Mouse (Mus musculus): ENCODE measurements around the gene Pnmal1. TPM values are rescaled to one million over a fixed set of nuclear protein-coding genes. Genes with fewer than 3 reads are reported as not detected.

Pnmal1 gene
- total and polyA plus RNA-seq, 3 experiments = 0.01 to 0.05 TPM; not detected in 1

DNA sequence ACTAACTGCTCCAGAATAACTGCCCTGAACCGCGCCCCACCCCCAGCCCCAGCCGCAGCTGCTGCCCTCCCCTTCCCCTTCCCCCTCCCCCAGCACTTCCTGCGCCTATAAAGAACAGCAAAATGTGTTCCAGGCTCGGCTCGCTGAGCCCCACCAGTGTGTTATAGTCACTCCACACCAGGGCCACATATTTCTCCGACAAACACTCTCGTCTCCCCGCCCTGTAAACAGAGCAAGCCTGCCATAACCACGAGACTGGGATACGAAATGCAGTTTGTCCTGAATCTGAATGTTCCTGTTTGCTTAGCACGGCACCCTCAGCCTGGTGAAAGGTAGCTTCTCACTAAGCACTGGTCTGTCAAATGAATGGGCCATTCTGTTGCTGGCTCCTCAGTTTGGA, 20.9 kb downstream of the Pnmal1 start:
- no peaks in the 10 kb centered on the region for H3K9me3 ChIP-seq (replicated peaks)
- H3K27me3 ChIP-seq (ENCODE audit: insufficient read depth, low read length) = peaks cover 8% of the 10 kb centered on the region
- peak overlapping the region; percentile 65; the same call in 1 of the 2 replicates for H3K4me3 ChIP-seq (ENCODE audit: low read depth, low read length)
- ATAC-seq (ENCODE audit: extremely low read depth, insufficient number of reproducible peaks, low FRiP score, poor library complexity, severe bottlenecking) (peak; percentile 72), DNase-seq (ENCODE audit: low spot score) (peak; percentile 53)
- no peaks in the 10 kb centered on the region for H3K36me3 ChIP-seq (replicated peaks)
- H3K4me1 ChIP-seq (ENCODE audit: insufficient read depth, low read depth, low read length) = peaks cover 38% of the 10 kb centered on the region
- TF ChIP-seq GATA2 (IDR thresholded peaks at IDR 0.05; ENCODE audit: borderline replicate concordance, low read depth, low read length) (no peak), TAL1 (conservative IDR thresholded peaks at IDR 0.05; ENCODE audit: low read depth, low read length) (no peak), GATA1 (IDR thresholded peaks at IDR 0.05; ENCODE audit: borderline replicate concordance, low read length) (no peak), CTCF (IDR thresholded peaks at IDR 0.05; ENCODE audit: low read depth, low read length) (no peak), POLR2AphosphoS5 (IDR thresholded peaks at IDR 0.05; ENCODE audit: insufficient replicate concordance, low read depth, low read length) (no peak)

DNA sequence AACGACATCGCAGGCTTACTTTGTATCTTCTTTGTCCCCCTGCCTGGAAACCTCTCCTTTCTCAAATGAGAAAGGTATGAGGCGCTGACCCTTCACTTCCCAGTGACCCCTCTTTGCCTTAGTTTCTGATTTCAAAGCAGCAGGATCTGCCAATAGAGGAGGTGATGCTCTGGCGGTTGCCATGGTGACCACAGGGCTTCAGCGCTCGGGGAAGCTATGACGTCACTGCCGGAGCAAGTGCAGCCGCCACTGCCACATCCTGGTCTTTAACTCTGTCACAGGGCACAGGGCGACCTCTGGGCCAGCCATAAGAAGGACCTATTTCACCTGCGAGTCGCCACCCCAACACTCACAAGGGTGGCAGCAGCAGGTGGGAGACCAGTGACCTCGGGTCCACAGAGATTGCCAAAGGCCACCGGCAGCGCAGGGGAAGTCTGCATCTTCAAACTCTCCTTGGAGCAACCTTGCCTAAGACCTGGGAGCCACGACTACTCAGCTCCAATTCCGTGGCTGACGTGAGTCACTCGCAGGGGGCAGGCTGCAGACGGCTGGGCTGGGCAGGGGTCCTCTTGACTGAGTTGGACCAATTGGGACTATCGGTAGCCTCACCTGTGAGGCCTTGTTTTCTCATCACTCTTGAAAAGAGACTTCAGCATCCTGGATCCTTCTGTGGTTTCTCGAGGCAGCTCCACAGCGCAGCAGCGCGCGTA, 23.5 kb downstream of the Pnmal1 start, which contains the start of gene Gm42372:
Gene Gm42372 (plus strand): TSS at position 228 of the 710 bp plus-strand sequence.
- Histone ChIP-seq H3K36me3 (replicated peaks) (no peaks in the 10 kb centered on the region), H3K4me1 (ENCODE audit: insufficient read depth, low read depth, low read length) (peaks cover 38% of the 10 kb centered on the region), H3K27me3 (ENCODE audit: insufficient read depth, low read length) (peaks cover 6% of the 10 kb centered on the region; the same call in 1 of the 2 replicates), H3K9me3 (replicated peaks) (no peaks in the 10 kb centered on the region), H3K4me3 (ENCODE audit: low read depth, low read length) (no peak within 1 kb of the TSS)
- ATAC-seq (ENCODE audit: extremely low read depth, insufficient number of reproducible peaks, low FRiP score, poor library complexity, severe bottlenecking) (no peak), DNase-seq (ENCODE audit: low spot score) (no peak)
- TF ChIP-seq GATA1 (IDR thresholded peaks at IDR 0.05; ENCODE audit: borderline replicate concordance, low read length) (no peak), POLR2AphosphoS5 (IDR thresholded peaks at IDR 0.05; ENCODE audit: insufficient replicate concordance, low read depth, low read length) (no peak), TAL1 (conservative IDR thresholded peaks at IDR 0.05; ENCODE audit: low read depth, low read length) (no peak), GATA2 (IDR thresholded peaks at IDR 0.05; ENCODE audit: borderline replicate concordance, low read depth, low read length) (no peak)

DNA sequence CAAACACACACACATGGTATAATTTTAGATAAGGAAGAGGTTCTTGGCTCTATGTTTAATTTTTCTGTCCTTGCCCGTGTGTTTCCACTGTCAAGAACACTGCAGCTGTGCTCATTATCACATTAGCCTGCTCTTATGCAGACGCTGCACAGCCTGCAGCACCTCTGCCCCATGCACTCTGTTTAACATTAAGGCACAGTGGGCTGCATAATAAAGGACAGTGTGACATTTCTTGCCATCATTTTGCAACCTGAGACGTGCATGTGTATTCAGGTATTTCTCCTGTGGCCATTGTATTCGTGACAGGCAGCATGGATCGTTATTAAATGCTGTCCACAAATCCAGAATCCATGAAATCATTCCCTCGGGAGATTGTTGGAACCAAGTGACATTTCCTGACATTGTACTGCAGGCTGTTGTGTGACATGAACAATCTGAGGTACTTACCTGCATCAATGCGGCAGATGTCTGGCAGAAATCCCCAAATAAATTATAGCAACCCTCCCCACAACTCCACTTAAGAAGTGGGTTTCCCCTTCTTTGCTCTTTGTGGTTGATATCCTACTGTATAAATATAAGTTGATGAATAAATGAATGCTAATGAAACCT, 28.2 kb downstream of the Pnmal1 start:
- Histone ChIP-seq H3K27me3 (ENCODE audit: insufficient read depth, low read length) (peaks cover 6% of the 10 kb centered on the region; the same call in 1 of the 2 replicates), H3K9me3 (replicated peaks) (no peaks in the 10 kb centered on the region), H3K4me3 (ENCODE audit: low read depth, low read length) (no peak overlapping the region), H3K4me1 (ENCODE audit: insufficient read depth, low read depth, low read length) (peaks cover 25% of the 10 kb centered on the region), H3K36me3 (replicated peaks) (no peaks in the 10 kb centered on the region)
- TF ChIP-seq GATA2 (IDR thresholded peaks at IDR 0.05; ENCODE audit: borderline replicate concordance, low read depth, low read length) (no peak), CTCF (IDR thresholded peaks at IDR 0.05; ENCODE audit: low read depth, low read length) (no peak), TAL1 (conservative IDR thresholded peaks at IDR 0.05; ENCODE audit: low read depth, low read length) (no peak), GATA1 (IDR thresholded peaks at IDR 0.05; ENCODE audit: borderline replicate concordance, low read length) (no peak), POLR2AphosphoS5 (IDR thresholded peaks at IDR 0.05; ENCODE audit: insufficient replicate concordance, low read depth, low read length) (no peak)
- ATAC-seq (ENCODE audit: extremely low read depth, insufficient number of reproducible peaks, low FRiP score, poor library complexity, severe bottlenecking) = no peak
- no peak for DNase-seq (ENCODE audit: low spot score)

DNA sequence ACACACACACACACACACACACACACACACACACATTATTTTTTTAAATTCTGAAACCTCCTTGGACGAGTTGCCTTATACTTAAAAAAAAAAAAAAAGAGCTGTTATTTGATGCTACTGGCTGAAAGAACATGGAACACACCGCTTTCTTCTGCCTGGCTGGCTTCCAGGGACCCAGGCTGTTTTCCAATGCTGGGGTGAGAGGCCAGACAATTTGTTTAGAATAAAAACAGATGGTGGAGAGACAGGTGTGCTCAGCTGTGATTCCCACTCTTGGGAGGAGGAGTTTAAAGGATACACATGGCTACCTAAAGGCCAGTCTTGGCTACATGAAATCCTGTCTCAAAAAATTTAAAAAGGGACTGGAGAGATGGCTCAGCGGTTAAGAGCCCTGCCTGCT, 28.9 kb downstream of the Pnmal1 start:
- peaks cover 26% of the 10 kb centered on the region for H3K4me1 ChIP-seq (ENCODE audit: insufficient read depth, low read depth, low read length)
- no peaks in the 10 kb centered on the region for H3K36me3 ChIP-seq (replicated peaks)
- 0 out of 2 replicates have a peak, but pooled peaks cover 3% of the 10 kb centered on the region for H3K27me3 ChIP-seq (ENCODE audit: insufficient read depth, low read length)
- no peak for ATAC-seq (ENCODE audit: extremely low read depth, insufficient number of reproducible peaks, low FRiP score, poor library complexity, severe bottlenecking)
- no peak overlapping the region for H3K4me3 ChIP-seq (ENCODE audit: low read depth, low read length)
- no peak for TF ChIP-seq GATA2 (IDR thresholded peaks at IDR 0.05; ENCODE audit: borderline replicate concordance, low read depth, low read length)
- TF ChIP-seq CTCF (IDR thresholded peaks at IDR 0.05; ENCODE audit: low read depth, low read length) = no peak
- no peak for TF ChIP-seq GATA1 (IDR thresholded peaks at IDR 0.05; ENCODE audit: borderline replicate concordance, low read length)
- no peak for TF ChIP-seq POLR2AphosphoS5 (IDR thresholded peaks at IDR 0.05; ENCODE audit: insufficient replicate concordance, low read depth, low read length)
- no peak for TF ChIP-seq TAL1 (conservative IDR thresholded peaks at IDR 0.05; ENCODE audit: low read depth, low read length)
- no peaks in the 10 kb centered on the region for H3K9me3 ChIP-seq (replicated peaks)
- no peak for DNase-seq (ENCODE audit: low spot score)

DNA sequence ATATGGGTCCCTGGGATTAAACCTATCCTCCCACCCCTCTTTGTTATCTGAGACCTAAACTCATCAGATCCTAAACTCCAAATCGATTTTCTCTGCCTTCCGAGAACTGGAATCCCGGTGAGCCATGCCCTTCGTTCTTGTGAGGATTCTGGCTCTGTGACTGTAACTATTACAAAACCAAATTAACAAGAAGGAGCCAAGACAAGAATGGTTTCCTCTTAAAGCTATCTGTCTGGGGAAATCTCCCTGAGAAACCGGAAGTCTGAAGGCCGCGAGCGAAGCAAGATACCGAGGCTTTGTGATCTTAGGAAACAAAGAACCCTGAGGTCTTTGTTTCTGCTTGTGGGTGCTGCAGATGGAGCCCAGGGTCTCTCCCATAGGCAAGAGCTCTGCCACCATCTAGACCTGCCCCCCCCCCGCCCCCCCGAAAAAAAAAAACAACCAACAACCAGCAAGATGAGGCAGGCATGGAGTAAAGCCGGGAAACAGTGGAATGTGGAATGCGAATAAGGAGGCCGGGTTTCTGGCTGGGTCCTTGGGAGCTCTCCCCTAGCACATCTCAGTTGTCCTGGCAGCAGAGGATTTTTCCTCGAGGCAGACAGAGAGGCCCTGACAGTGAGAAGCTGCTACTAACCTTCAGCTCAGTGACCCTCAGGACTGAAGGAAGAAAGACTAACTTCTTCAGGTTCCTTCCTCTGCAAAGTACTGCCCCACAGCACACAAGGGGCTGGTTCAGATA, 30.7 kb downstream of the Pnmal1 start:
- no peak for DNase-seq (ENCODE audit: low spot score)
- peaks cover 43% of the 10 kb centered on the region for H3K4me1 ChIP-seq (ENCODE audit: insufficient read depth, low read depth, low read length)
- H3K36me3 ChIP-seq (replicated peaks) = peaks cover 6% of the 10 kb centered on the region
- ATAC-seq (ENCODE audit: extremely low read depth, insufficient number of reproducible peaks, low FRiP score, poor library complexity, severe bottlenecking) = no peak
- H3K27me3 ChIP-seq (ENCODE audit: insufficient read depth, low read length) = peaks cover 8% of the 10 kb centered on the region; the same call in 1 of the 2 replicates
- no peaks in the 10 kb centered on the region for H3K9me3 ChIP-seq (replicated peaks)
- no peak overlapping the region for H3K4me3 ChIP-seq (ENCODE audit: low read depth, low read length)
- TF ChIP-seq CTCF (IDR thresholded peaks at IDR 0.05; ENCODE audit: low read depth, low read length) (no peak), GATA2 (IDR thresholded peaks at IDR 0.05; ENCODE audit: borderline replicate concordance, low read depth, low read length) (no peak), TAL1 (conservative IDR thresholded peaks at IDR 0.05; ENCODE audit: low read depth, low read length) (no peak), GATA1 (IDR thresholded peaks at IDR 0.05; ENCODE audit: borderline replicate concordance, low read length) (no peak), POLR2AphosphoS5 (IDR thresholded peaks at IDR 0.05; ENCODE audit: insufficient replicate concordance, low read depth, low read length) (no peak)
